Mouse (Mus musculus): ENCODE measurements around the gene Ahsg. TPM values are rescaled to one million over a fixed set of nuclear protein-coding genes. Genes with fewer than 3 reads are reported as not detected.
"Not testable (repeated sequence)": the region's sequence is repeated elsewhere in the genome, so short reads cannot be mapped to it uniquely, and the experiment has no call there.

Gene Ahsg
- polyA plus RNA-seq, 1 experiment from 2014 or later, result not detected

- peak overlapping the region; percentile 37 for H3K4me2 ChIP-seq
- H3K4me3 ChIP-seq, result no peak overlapping the region
- no peak overlapping the region for H3K27ac ChIP-seq
- no peaks in the 10 kb centered on the region for H3K9me3 ChIP-seq
- no peak for ATAC-seq (ENCODE audit: insufficient number of reproducible peaks, insufficient read depth, low FRiP score, low TSS enrichment, low read depth)
- 30% methylated on average over 15 of the region's 15 CpGs for WGBS
- peaks cover 14% of the 10 kb centered on the region for H3K4me1 ChIP-seq
- no peaks in the 10 kb centered on the region for H3K36me3 ChIP-seq
- H3K27me3 ChIP-seq, result no peaks in the 10 kb centered on the region
- no peak overlapping the region for H3K9ac ChIP-seq
Observed at GRCm38 (mm10) chr16:22918664-22919312, 27.7 kb downstream of the Ahsg start.

- WGBS, result 38% methylated on average over 18 of the region's 18 CpGs
- Histone ChIP-seq H3K27ac (no peak overlapping the region), H3K4me2 (peak overlapping the region; percentile 5; the same call in 1 of the 2 replicates), H3K9ac (no peak overlapping the region), H3K9me3 (no peaks in the 10 kb centered on the region), H3K4me3 (no peak overlapping the region), H3K4me1 (peaks cover 14% of the 10 kb centered on the region), H3K27me3 (no peaks in the 10 kb centered on the region), H3K36me3 (no peaks in the 10 kb centered on the region)
- ATAC-seq (ENCODE audit: insufficient number of reproducible peaks, insufficient read depth, low FRiP score, low TSS enrichment, low read depth), result 0 out of 2 replicates have a peak, but pooled peaks have one; percentile 69
Observed at GRCm38 (mm10) chr16:22919971-22920854, 29.1 kb downstream of the Ahsg start.

DNA sequence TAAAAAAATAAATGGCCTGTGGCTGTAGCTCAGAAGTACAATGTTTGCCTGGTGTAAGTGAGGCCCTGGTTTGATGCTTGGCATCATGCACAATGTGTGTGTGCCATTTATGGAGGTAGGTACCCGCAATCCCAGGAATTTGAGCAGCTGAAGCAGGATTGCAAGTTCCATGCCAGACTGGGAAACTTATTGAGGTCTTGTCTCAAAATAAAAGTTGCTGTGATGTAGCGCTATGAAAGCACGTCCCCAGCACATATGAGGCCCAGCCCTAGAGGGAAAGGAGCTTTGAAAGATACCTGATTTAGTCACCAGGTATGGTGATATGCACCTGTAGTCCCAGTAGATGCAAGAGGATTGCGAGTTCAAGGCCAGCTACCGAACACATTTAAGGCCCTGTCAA is 30.7 kb downstream of the Ahsg start:
- Histone ChIP-seq H3K4me3 (no peak overlapping the region), H3K36me3 (no peaks in the 10 kb centered on the region), H3K9ac (no peak overlapping the region), H3K27ac (no peak overlapping the region), H3K9me3 (no peaks in the 10 kb centered on the region), H3K4me1 (peaks cover 14% of the 10 kb centered on the region), H3K4me2 (no peak overlapping the region), H3K27me3 (no peaks in the 10 kb centered on the region)
- WGBS, result 93% methylated on average over 5 of the region's 5 CpGs
- ATAC-seq (ENCODE audit: insufficient number of reproducible peaks, insufficient read depth, low FRiP score, low TSS enrichment, low read depth), result no peak

GRCm38 (mm10) chr16:22922433-22922832 is 31.4 kb downstream of the Ahsg start:
- Histone ChIP-seq H3K27me3 (no peaks in the 10 kb centered on the region), H3K27ac (no peak overlapping the region), H3K9me3 (no peaks in the 10 kb centered on the region), H3K4me2 (no peak overlapping the region), H3K4me1 (peaks cover 14% of the 10 kb centered on the region), H3K4me3 (no peak overlapping the region), H3K36me3 (no peaks in the 10 kb centered on the region), H3K9ac (no peak overlapping the region)
- 78% methylated on average over 4 of the region's 4 CpGs for WGBS
- ATAC-seq (ENCODE audit: insufficient number of reproducible peaks, insufficient read depth, low FRiP score, low TSS enrichment, low read depth), result no peak

- WGBS, result 75% methylated on average over 6 of the region's 6 CpGs
- no peak overlapping the region for H3K4me2 ChIP-seq
Observed at GRCm38 (mm10) chr16:22929575-22929974, 38.5 kb downstream of the Ahsg start.

DNA sequence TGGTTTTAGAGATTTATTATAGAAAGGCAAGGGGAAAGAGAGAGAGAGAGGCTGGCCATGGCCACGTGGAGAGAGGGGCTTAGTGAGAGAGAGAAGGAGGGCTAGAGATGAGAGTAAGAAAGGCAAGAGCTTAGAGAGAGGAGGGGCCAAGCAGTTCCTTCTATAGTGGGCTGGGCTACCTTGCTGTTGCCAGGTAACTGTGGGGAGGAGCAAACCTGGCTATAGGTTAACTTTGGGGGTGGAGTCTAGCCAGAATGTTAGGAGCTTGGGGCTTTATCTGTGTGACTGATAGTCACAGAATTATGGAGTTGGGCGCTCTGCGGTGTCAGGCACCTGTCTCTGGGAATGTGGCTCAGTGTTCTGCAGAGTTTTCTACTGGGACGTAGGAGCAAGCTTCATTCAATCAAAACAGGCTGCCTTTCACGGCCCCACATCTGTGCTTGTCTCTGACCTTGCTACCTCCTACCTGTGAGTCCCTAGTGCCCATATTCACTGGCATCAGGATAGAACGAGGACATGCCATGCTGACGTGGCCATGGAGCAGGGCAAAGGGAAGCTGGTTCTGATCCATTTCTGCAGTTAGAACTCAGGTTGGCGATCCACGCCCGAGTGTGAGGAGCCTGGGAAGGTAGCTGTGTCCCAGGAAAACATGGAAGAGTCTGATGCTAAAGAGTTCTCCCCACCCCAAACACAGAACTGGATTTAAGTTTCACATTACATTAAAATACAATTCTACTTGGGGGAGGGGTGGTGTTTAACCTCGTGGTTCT is 40.5 kb downstream of the Ahsg start:
- Histone ChIP-seq H3K4me2 (no peak overlapping the region), H3K27ac (no peak overlapping the region), H3K27me3 (no peaks in the 10 kb centered on the region), H3K9me3 (no peaks in the 10 kb centered on the region), H3K9ac (no peak overlapping the region), H3K4me3 (no peak overlapping the region), H3K4me1 (no peaks in the 10 kb centered on the region), H3K36me3 (no peaks in the 10 kb centered on the region)
- 82% methylated on average over 11 of the region's 11 CpGs for WGBS
- no peak for ATAC-seq (ENCODE audit: insufficient number of reproducible peaks, insufficient read depth, low FRiP score, low TSS enrichment, low read depth)

More at GRCm38 (mm10) chr16:22929575-22929974, 38.5 kb downstream of the Ahsg start:
- no peak overlapping the region for H3K4me3 ChIP-seq
- no peaks in the 10 kb centered on the region for H3K27me3 ChIP-seq
- no peaks in the 10 kb centered on the region for H3K4me1 ChIP-seq
- H3K36me3 ChIP-seq, result no peaks in the 10 kb centered on the region
- ATAC-seq (ENCODE audit: insufficient number of reproducible peaks, insufficient read depth, low FRiP score, low TSS enrichment, low read depth), result no peak
- no peak overlapping the region for H3K27ac ChIP-seq
- H3K9me3 ChIP-seq, result no peaks in the 10 kb centered on the region
- H3K9ac ChIP-seq, result no peak overlapping the region

- H3K27ac ChIP-seq, result no peak overlapping the region
- no peak for ATAC-seq (ENCODE audit: insufficient number of reproducible peaks, insufficient read depth, low FRiP score, low TSS enrichment, low read depth)
- H3K9me3 ChIP-seq, result no peaks in the 10 kb centered on the region
- H3K4me3 ChIP-seq, result no peak overlapping the region
- H3K36me3 ChIP-seq, result no peaks in the 10 kb centered on the region
- H3K4me2 ChIP-seq, result no peak overlapping the region
- no peaks in the 10 kb centered on the region for H3K4me1 ChIP-seq
- 87% methylated on average over 12 of the region's 12 CpGs for WGBS
- H3K27me3 ChIP-seq, result no peaks in the 10 kb centered on the region
- no peak overlapping the region for H3K9ac ChIP-seq
Observed at GRCm38 (mm10) chr16:22937631-22938030, 46.6 kb downstream of the Ahsg start.

GRCm38 (mm10) chr16:22938541-22938940 is 47.5 kb downstream of the Ahsg start:
- no peak overlapping the region for H3K27ac ChIP-seq
- no peak for ATAC-seq (ENCODE audit: insufficient number of reproducible peaks, insufficient read depth, low FRiP score, low TSS enrichment, low read depth)
- no peaks in the 10 kb centered on the region for H3K27me3 ChIP-seq
- no peaks in the 10 kb centered on the region for H3K36me3 ChIP-seq
- no peaks in the 10 kb centered on the region for H3K4me1 ChIP-seq
- no peaks in the 10 kb centered on the region for H3K9me3 ChIP-seq
- WGBS, result 72% methylated on average over 2 of the region's 2 CpGs
- H3K9ac ChIP-seq, result no peak overlapping the region
- no peak overlapping the region for H3K4me2 ChIP-seq
- no peak overlapping the region for H3K4me3 ChIP-seq

DNA sequence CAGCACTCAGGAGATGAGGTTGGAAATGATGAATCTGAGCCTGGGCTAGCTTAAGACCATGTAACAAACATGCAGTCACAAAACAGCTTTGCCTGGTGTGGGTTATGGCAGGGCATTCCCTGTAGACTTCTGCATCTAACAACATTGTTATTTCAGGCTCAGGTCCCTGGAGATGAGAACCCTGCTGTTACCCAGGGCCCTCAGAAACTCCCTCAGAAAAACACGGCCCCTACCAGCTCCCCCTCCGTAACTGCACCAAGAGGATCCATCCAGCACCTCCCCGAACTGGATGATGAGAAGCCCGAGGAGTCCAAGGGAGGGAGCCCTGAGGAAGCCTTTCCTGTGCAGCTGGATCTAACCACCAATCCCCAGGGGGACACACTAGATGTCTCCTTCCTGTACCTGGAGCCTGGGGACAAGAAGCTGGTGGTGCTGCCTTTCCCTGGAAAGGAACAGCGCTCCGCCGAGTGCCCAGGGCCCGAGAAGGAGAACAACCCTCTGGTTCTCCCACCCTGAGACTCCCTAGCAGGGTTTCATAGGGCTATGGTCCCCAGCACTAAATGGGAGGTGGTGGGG is 48.1 kb downstream of the Ahsg start:
- Histone ChIP-seq H3K27me3 (no peaks in the 10 kb centered on the region), H3K9ac (no peak overlapping the region), H3K9me3 (no peaks in the 10 kb centered on the region), H3K4me1 (no peaks in the 10 kb centered on the region), H3K27ac (no peak overlapping the region), H3K4me2 (no peak overlapping the region), H3K36me3 (no peaks in the 10 kb centered on the region), H3K4me3 (no peak overlapping the region)
- no peak for ATAC-seq (ENCODE audit: insufficient number of reproducible peaks, insufficient read depth, low FRiP score, low TSS enrichment, low read depth)
- WGBS, result 81% methylated on average over 8 of the region's 8 CpGs

GRCm38 (mm10) chr16:22941825-22942476 is 50.9 kb downstream of the Ahsg start:
- H3K27ac ChIP-seq, H3K9me3 ChIP-seq, H3K36me3 ChIP-seq: not testable (repeated sequence)

GRCm38 (mm10) chr16:22947371-22947770 is 56.3 kb downstream of the Ahsg start:
- no peak overlapping the region for H3K4me3 ChIP-seq
- H3K36me3 ChIP-seq, result no peaks in the 10 kb centered on the region
- H3K27me3 ChIP-seq, result no peaks in the 10 kb centered on the region
- no peaks in the 10 kb centered on the region for H3K4me1 ChIP-seq
- H3K9me3 ChIP-seq, result no peaks in the 10 kb centered on the region
- no peak overlapping the region for H3K4me2 ChIP-seq
- H3K27ac ChIP-seq, result no peak overlapping the region
- WGBS, result 52% methylated on average over 2 of the region's 2 CpGs
- no peak for ATAC-seq (ENCODE audit: insufficient number of reproducible peaks, insufficient read depth, low FRiP score, low TSS enrichment, low read depth)
- H3K9ac ChIP-seq, result no peak overlapping the region

More at GRCm38 (mm10) chr16:22941825-22942476, 50.9 kb downstream of the Ahsg start:
- not testable (repeated sequence) for H3K27me3 ChIP-seq; H3K9ac ChIP-seq; ATAC-seq (ENCODE audit: insufficient number of reproducible peaks, insufficient read depth, low FRiP score, low TSS enrichment, low read depth); H3K4me1 ChIP-seq; H3K4me2 ChIP-seq; H3K4me3 ChIP-seq
